Mouse (Mus musculus): ENCODE data around the gene 3110021N24Rik. TPM values are rescaled to one million over a fixed set of nuclear protein-coding genes. Genes with fewer than 3 reads are reported as not detected.

Gene 3110021N24Rik
- polyA plus RNA-seq, 1 experiment from 2014 or later = 0.47 TPM

GRCm38 (mm10) chr4:108782421-108783085 is 63.1 kb downstream of the 3110021N24Rik start:
- Histone ChIP-seq H3K4me2 (no peak overlapping the region), H3K27me3 (replicated peaks; ENCODE audit: control insufficient read depth, insufficient read depth, low read length) (peaks cover 4% of the 10 kb centered on the region), H3K36me3 (ENCODE audit: control insufficient read depth, insufficient read depth, low read length) (no peaks in the 10 kb centered on the region), H3K4me3 (ENCODE audit: low read depth, low read length) (no peak overlapping the region), H3K27ac (ENCODE audit: low read depth, low read length) (no peak overlapping the region), H3K9me3 (ENCODE audit: control insufficient read depth, low read length) (no peaks in the 10 kb centered on the region), H3K9ac (ENCODE audit: low read depth, low read length) (no peak overlapping the region), H3K4me1 (replicated peaks; ENCODE audit: control insufficient read depth, insufficient read depth, low read length) (no peaks in the 10 kb centered on the region)
- DNase-seq (ENCODE audit: low spot score) = no peak
- no peak for ATAC-seq (replicated peaks; ENCODE audit: low FRiP score)
- WGBS = 32% methylated on average over 8 of the region's 8 CpGs

- H3K4me3 ChIP-seq (ENCODE audit: low read depth, low read length) = no peak overlapping the region
- H3K9ac ChIP-seq (ENCODE audit: low read depth, low read length) = no peak overlapping the region
- H3K4me2 ChIP-seq = no peak overlapping the region; the same call in 1 of the 2 replicates
- H3K27me3 ChIP-seq (replicated peaks; ENCODE audit: control insufficient read depth, insufficient read depth, low read length) = no peaks in the 10 kb centered on the region
- no peak for ATAC-seq (replicated peaks; ENCODE audit: low FRiP score)
- no peaks in the 10 kb centered on the region for H3K36me3 ChIP-seq (ENCODE audit: control insufficient read depth, insufficient read depth, low read length)
- H3K4me1 ChIP-seq (replicated peaks; ENCODE audit: control insufficient read depth, insufficient read depth, low read length) = no peaks in the 10 kb centered on the region
- H3K9me3 ChIP-seq (ENCODE audit: control insufficient read depth, low read length) = no peaks in the 10 kb centered on the region
- H3K27ac ChIP-seq (ENCODE audit: low read depth, low read length) = no peak overlapping the region
- no peak for DNase-seq (ENCODE audit: low spot score)
- WGBS = 65% methylated on average over 6 of the region's 6 CpGs
These were observed 69.9 kb downstream of the 3110021N24Rik start for GRCm38 (mm10) chr4:108789258-108789936.

- Histone ChIP-seq H3K27me3 (replicated peaks; ENCODE audit: control insufficient read depth, insufficient read depth, low read length) (no peaks in the 10 kb centered on the region), H3K9ac (ENCODE audit: low read depth, low read length) (no peak overlapping the region), H3K4me2 (no peak overlapping the region), H3K27ac (ENCODE audit: low read depth, low read length) (no peak overlapping the region), H3K36me3 (ENCODE audit: control insufficient read depth, insufficient read depth, low read length) (no peaks in the 10 kb centered on the region), H3K9me3 (ENCODE audit: control insufficient read depth, low read length) (no peaks in the 10 kb centered on the region), H3K4me3 (ENCODE audit: low read depth, low read length) (no peak overlapping the region), H3K4me1 (replicated peaks; ENCODE audit: control insufficient read depth, insufficient read depth, low read length) (no peaks in the 10 kb centered on the region)
- ATAC-seq (replicated peaks; ENCODE audit: low FRiP score) (no peak), DNase-seq (ENCODE audit: low spot score) (no peak)
- 38% methylated on average over 1 of the region's 1 CpGs for WGBS
These were observed 71.1 kb downstream of the 3110021N24Rik start for GRCm38 (mm10) chr4:108790507-108790906.

GRCm38 (mm10) chr4:108793941-108794340 is 74.5 kb downstream of the 3110021N24Rik start:
- no peak for ATAC-seq (replicated peaks; ENCODE audit: low FRiP score)
- no peak overlapping the region for H3K27ac ChIP-seq (ENCODE audit: low read depth, low read length)
- no peak overlapping the region for H3K9ac ChIP-seq (ENCODE audit: low read depth, low read length)
- no peak overlapping the region for H3K4me2 ChIP-seq
- H3K36me3 ChIP-seq (ENCODE audit: control insufficient read depth, insufficient read depth, low read length) = no peaks in the 10 kb centered on the region
- no peaks in the 10 kb centered on the region for H3K4me1 ChIP-seq (replicated peaks; ENCODE audit: control insufficient read depth, insufficient read depth, low read length)
- DNase-seq (ENCODE audit: low spot score) = no peak
- H3K27me3 ChIP-seq (replicated peaks; ENCODE audit: control insufficient read depth, insufficient read depth, low read length) = no peaks in the 10 kb centered on the region
- H3K9me3 ChIP-seq (ENCODE audit: control insufficient read depth, low read length) = no peaks in the 10 kb centered on the region
- no peak overlapping the region for H3K4me3 ChIP-seq (ENCODE audit: low read depth, low read length)
- 65% methylated on average over 1 of the region's 1 CpGs for WGBS

GRCm38 (mm10) chr4:108796701-108797100 is 77.3 kb downstream of the 3110021N24Rik start:
- no peaks in the 10 kb centered on the region for H3K27me3 ChIP-seq (replicated peaks; ENCODE audit: control insufficient read depth, insufficient read depth, low read length)
- DNase-seq (ENCODE audit: low spot score) = no peak
- no peaks in the 10 kb centered on the region for H3K9me3 ChIP-seq (ENCODE audit: control insufficient read depth, low read length)
- WGBS = 35% methylated on average over 4 of the region's 4 CpGs
- no peak overlapping the region for H3K4me2 ChIP-seq
- no peak overlapping the region for H3K4me3 ChIP-seq (ENCODE audit: low read depth, low read length)
- H3K9ac ChIP-seq (ENCODE audit: low read depth, low read length) = no peak overlapping the region
- H3K27ac ChIP-seq (ENCODE audit: low read depth, low read length) = no peak overlapping the region
- ATAC-seq (replicated peaks; ENCODE audit: low FRiP score) = no peak
- H3K4me1 ChIP-seq (replicated peaks; ENCODE audit: control insufficient read depth, insufficient read depth, low read length) = no peaks in the 10 kb centered on the region
- H3K36me3 ChIP-seq (ENCODE audit: control insufficient read depth, insufficient read depth, low read length) = no peaks in the 10 kb centered on the region

GRCm38 (mm10) chr4:108798083-108798830 is 78.8 kb downstream of the 3110021N24Rik start:
- no peak; the same call in 1 of the 2 replicates for ATAC-seq (replicated peaks; ENCODE audit: low FRiP score)
- Histone ChIP-seq H3K9me3 (ENCODE audit: control insufficient read depth, low read length) (no peaks in the 10 kb centered on the region), H3K9ac (ENCODE audit: low read depth, low read length) (no peak overlapping the region), H3K4me1 (replicated peaks; ENCODE audit: control insufficient read depth, insufficient read depth, low read length) (no peaks in the 10 kb centered on the region), H3K27ac (ENCODE audit: low read depth, low read length) (no peak overlapping the region), H3K36me3 (ENCODE audit: control insufficient read depth, insufficient read depth, low read length) (no peaks in the 10 kb centered on the region), H3K27me3 (replicated peaks; ENCODE audit: control insufficient read depth, insufficient read depth, low read length) (no peaks in the 10 kb centered on the region), H3K4me2 (no peak overlapping the region), H3K4me3 (ENCODE audit: low read depth, low read length) (no peak overlapping the region)
- no peak for DNase-seq (ENCODE audit: low spot score)
- WGBS = 37% methylated on average over 2 of the region's 2 CpGs

GRCm38 (mm10) chr4:108803535-108803934 is 84.1 kb downstream of the 3110021N24Rik start:
- Histone ChIP-seq H3K27ac (ENCODE audit: low read depth, low read length) (no peak overlapping the region), H3K36me3 (ENCODE audit: control insufficient read depth, insufficient read depth, low read length) (no peaks in the 10 kb centered on the region), H3K9me3 (ENCODE audit: control insufficient read depth, low read length) (no peaks in the 10 kb centered on the region), H3K4me1 (replicated peaks; ENCODE audit: control insufficient read depth, insufficient read depth, low read length) (no peaks in the 10 kb centered on the region), H3K4me2 (no peak overlapping the region), H3K4me3 (ENCODE audit: low read depth, low read length) (no peak overlapping the region), H3K27me3 (replicated peaks; ENCODE audit: control insufficient read depth, insufficient read depth, low read length) (no peaks in the 10 kb centered on the region), H3K9ac (ENCODE audit: low read depth, low read length) (no peak overlapping the region)
- DNase-seq (ENCODE audit: low spot score) (no peak), ATAC-seq (replicated peaks; ENCODE audit: low FRiP score) (no peak)
- WGBS = 78% methylated on average over 2 of the region's 2 CpGs

- Histone ChIP-seq H3K36me3 (ENCODE audit: control insufficient read depth, insufficient read depth, low read length) (no peaks in the 10 kb centered on the region), H3K4me3 (ENCODE audit: low read depth, low read length) (no peak overlapping the region), H3K4me1 (replicated peaks; ENCODE audit: control insufficient read depth, insufficient read depth, low read length) (no peaks in the 10 kb centered on the region), H3K27ac (ENCODE audit: low read depth, low read length) (no peak overlapping the region), H3K9ac (ENCODE audit: low read depth, low read length) (no peak overlapping the region), H3K9me3 (ENCODE audit: control insufficient read depth, low read length) (no peaks in the 10 kb centered on the region), H3K27me3 (replicated peaks; ENCODE audit: control insufficient read depth, insufficient read depth, low read length) (no peaks in the 10 kb centered on the region), H3K4me2 (no peak overlapping the region)
- no peak for DNase-seq (ENCODE audit: low spot score)
- 59% methylated on average over 4 of the region's 4 CpGs for WGBS
- ATAC-seq (replicated peaks; ENCODE audit: low FRiP score) = no peak
These were observed 91.7 kb downstream of the 3110021N24Rik start for GRCm38 (mm10) chr4:108811142-108811541.
